Mouse (Mus musculus): ENCODE results near the gene Sstr3. TPM values are rescaled to one million over a fixed set of nuclear protein-coding genes. Genes with fewer than 3 reads are reported as not detected.

Gene Sstr3
- 0.14 and 0.32 TPM in 2 replicates for polyA plus RNA-seq (2015; fragmentation: Nextera tagmentation; extraction: Ambion mirVana)

DNA sequence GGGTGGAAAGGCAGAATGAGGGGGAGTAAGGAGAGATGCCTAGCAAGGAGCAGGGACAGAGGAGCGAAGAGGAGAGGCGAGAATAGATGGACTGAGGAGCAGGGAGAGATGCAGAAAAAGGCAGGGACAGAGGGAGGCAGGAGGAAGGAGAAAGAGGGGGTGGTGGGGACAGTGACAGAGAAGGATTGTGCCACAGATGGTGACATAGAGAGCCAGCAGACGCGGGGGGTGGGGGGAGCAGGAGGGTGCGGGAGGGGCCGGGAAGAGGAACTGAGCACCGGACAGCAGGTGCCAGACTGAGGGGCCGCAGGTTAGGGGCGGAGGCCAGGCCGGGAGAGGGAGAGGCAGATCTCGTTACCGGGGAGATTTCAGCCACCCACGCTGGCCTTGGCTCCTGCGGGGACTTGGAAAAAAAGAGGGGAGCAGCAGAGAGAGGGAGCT lies at the start of gene Sstr3:
Gene Sstr3, minus strand, starts transcription at position 125 of the 441 bp plus-strand sequence.

DNA sequence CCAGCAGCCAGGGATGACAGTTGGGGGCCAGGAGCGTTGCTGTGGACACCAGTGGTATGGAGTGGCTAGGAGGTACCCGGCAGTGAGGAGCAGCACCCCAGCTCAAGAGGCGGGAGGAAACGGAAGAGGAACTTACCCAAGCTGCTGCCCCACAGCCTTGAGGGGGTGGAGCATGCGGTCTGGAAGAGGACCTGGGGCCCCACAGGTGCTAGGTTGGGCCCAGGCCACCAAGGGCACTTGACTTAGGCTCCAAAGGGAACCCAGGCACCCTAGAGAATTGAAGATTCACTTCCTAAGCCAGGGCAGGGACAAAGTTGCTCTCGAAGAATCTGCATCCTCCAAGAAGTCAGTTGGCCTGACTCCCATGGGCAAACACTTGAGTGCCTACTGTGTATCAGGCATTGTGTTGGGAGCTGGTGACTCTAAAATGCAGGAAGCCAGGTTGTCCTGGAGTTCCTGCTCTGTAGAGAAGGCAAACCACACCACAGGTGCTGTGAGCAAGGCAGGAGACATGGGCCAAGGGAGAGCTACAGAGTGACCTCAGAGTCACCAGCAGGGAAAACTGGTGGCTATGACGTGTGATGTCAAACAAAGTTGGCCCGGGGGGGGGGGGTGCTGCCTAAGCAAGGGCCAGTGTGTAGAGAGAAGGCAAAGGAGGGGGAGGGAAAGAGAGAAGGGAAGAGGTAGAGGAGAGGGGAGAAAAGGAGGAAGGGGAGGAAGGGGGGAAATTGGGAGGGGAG lies 28.3 kb upstream of the Sstr3 start, which contains the start of gene Rac2:
Gene Rac2, minus strand, starts transcription at position 126 of the 740 bp plus-strand sequence.

DNA sequence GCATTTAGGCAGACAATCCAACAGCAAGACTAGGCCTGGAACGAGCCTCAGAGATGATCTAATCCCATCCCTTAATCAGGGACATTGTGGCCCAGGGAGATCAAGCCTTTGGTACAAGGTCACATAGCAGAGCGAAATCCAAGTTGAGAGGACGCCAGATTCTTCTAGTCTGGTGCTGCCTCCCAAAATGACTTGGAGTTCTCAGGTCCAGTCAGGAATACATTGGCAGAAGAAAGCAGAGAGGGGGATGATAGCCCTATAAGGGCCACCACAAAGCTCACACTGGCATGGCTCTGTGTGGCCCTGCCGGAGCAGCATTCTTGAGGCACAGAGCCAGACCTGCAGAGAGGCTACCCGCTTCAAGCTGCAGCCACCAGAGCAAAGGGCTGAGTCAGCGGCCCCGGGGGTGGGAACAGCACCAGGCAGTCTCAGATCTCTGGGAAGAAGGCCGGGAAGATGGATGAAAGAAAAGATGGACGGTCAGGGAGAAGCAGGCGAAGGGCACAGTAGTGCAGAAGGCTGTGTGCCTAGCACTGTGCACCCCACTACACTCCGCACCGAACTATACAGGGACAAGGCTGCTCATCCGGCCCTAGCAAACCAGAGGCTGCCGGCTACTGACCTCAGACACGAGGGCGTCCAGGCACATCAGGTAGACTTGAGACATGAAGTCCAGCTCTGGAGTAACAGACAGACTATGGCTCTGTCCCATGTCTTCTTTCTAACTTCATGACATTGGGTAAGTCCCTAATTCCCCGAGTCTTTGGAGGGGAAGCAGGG lies 13.6 kb downstream of the Sstr3 start, which contains the start of gene C1qtnf6:
Gene C1qtnf6, minus strand, starts transcription at position 746 of the 780 bp plus-strand sequence.

DNA sequence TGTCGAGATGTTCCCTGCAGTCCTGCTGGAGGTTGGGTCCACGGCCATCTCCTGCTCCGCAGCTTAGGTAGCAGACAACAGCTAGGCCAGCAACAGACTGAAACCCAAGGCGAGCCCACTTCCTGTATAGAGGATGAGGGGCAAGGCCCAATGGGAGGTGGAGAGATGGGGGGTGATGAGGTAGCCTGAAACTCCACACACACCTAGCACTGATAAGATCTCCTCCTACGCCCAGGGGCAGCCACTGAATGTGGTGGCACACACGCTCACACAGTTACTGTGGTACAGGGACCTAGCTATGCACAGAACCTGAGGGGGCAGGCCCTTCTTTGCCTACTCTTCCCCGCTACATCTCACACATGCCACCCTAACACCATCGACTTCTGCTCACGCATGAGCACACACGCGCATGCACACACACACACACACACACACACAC lies 49.5 kb downstream of the Sstr3 start, which contains the start of gene Il2rb:
Gene Il2rb, minus strand, starts transcription at position 304 of the 439 bp plus-strand sequence.

Other genes starting within 250 kb of the Sstr3 start
- gene Csf2rb2, start 239.0 kb downstream of the Sstr3 start, polyA plus RNA-seq (2015; fragmentation: Nextera tagmentation; extraction: Ambion mirVana), result 0.50 and 0.59 TPM in 2 replicates
- 2.4 and 2.5 TPM in 2 replicates for gene Csf2rb, start 218.9 kb downstream of the Sstr3 start, polyA plus RNA-seq (2015; fragmentation: Nextera tagmentation; extraction: Ambion mirVana)
- gene Tex33, start 148.8 kb downstream of the Sstr3 start, polyA plus RNA-seq (2015; fragmentation: Nextera tagmentation; extraction: Ambion mirVana), result not detected in 2 replicates
- 131 and 250 TPM in 2 replicates for gene Tst, start 138.8 kb downstream of the Sstr3 start, polyA plus RNA-seq (2015; fragmentation: Nextera tagmentation; extraction: Ambion mirVana)
- gene Mpst, start 138.3 kb downstream of the Sstr3 start, polyA plus RNA-seq (2015; fragmentation: Nextera tagmentation; extraction: Ambion mirVana), result 2.3 and 3.6 TPM in 2 replicates
- 42.4 and 48.4 TPM in 2 replicates for gene Kctd17, start 116.1 kb downstream of the Sstr3 start, polyA plus RNA-seq (2015; fragmentation: Nextera tagmentation; extraction: Ambion mirVana)
- gene Tmprss6, start 76.1 kb downstream of the Sstr3 start, polyA plus RNA-seq (2015; fragmentation: Nextera tagmentation; extraction: Ambion mirVana), result 2.8 and 3.1 TPM in 2 replicates
- 0.47 and 1.1 TPM in 2 replicates for gene Il2rb, start 49.4 kb downstream of the Sstr3 start, polyA plus RNA-seq (2015; fragmentation: Nextera tagmentation; extraction: Ambion mirVana)
- gene C1qtnf6, start 13.3 kb downstream of the Sstr3 start, polyA plus RNA-seq (2015; fragmentation: Nextera tagmentation; extraction: Ambion mirVana), result 35.7 and 62.6 TPM in 2 replicates
- 15.9 and 17.9 TPM in 2 replicates for gene Rac2, start 28.1 kb upstream of the Sstr3 start, polyA plus RNA-seq (2015; fragmentation: Nextera tagmentation; extraction: Ambion mirVana)
- 7.9 and 8.0 TPM in 2 replicates for gene Cyth4, start 52.4 kb upstream of the Sstr3 start, polyA plus RNA-seq (2015; fragmentation: Nextera tagmentation; extraction: Ambion mirVana)
- 0.25 and 0.41 TPM in 2 replicates for gene Elfn2, start 174.1 kb upstream of the Sstr3 start, polyA plus RNA-seq (2015; fragmentation: Nextera tagmentation; extraction: Ambion mirVana)
- gene Mfng, start 228.8 kb upstream of the Sstr3 start, polyA plus RNA-seq (2015; fragmentation: Nextera tagmentation; extraction: Ambion mirVana), result 8.0 and 14.8 TPM in 2 replicates